Mouse (Mus musculus) ES-Bruce4 (cell line): ENCODE results near the gene Gm10447. TPM values are rescaled to one million over a fixed set of nuclear protein-coding genes. Genes with fewer than 3 reads are reported as not detected.

ENCODE experiments used
- H3K27ac ChIP-seq: 2 replicates; pipeline ENCODE4 v1.5.1; 2012; ENCODE audit warnings: low read length, inconsistent platforms; ENCODE audit not compliant: insufficient read depth
- H3K27me3 ChIP-seq: 2 replicates; pipeline ENCODE4 v1.6.1; 2012; ENCODE audit warnings: mild to moderate bottlenecking, low read length, inconsistent platforms; ENCODE audit not compliant: control insufficient read depth, poor library complexity, insufficient read depth, severe bottlenecking
- H3K36me3 ChIP-seq: 2 replicates; pipeline ENCODE4 v1.6.1; 2012; ENCODE audit warnings: inconsistent platforms, mild to moderate bottlenecking, low read length, moderate library complexity; ENCODE audit not compliant: control insufficient read depth, poor library complexity, insufficient read depth, severe bottlenecking
- H3K4me1 ChIP-seq: one replicate; pipeline ENCODE4 v1.8.1; 2011; ENCODE audit warnings: low read length; ENCODE audit not compliant: control insufficient read depth, insufficient read depth
- H3K4me3 ChIP-seq: 2 replicates; pipeline ENCODE4 v1.5.1; 2011; ENCODE audit warnings: low read depth, mild to moderate bottlenecking, low read length
- H3K9ac ChIP-seq: 2 replicates; pipeline ENCODE4 v1.6.1; 2012; ENCODE audit warnings: low read depth, mild to moderate bottlenecking, inconsistent platforms; ENCODE audit not compliant: poor library complexity, severe bottlenecking
- H3K9me3 ChIP-seq: replicated peaks from 2 replicates; pipeline ENCODE4 v1.6.1; 2012; ENCODE audit warnings: mild to moderate bottlenecking, low read length, inconsistent platforms; ENCODE audit not compliant: control insufficient read depth, poor library complexity, insufficient read depth, severe bottlenecking
- CTCF ChIP-seq: IDR thresholded peaks from one replicate; pipeline ENCODE4 v1.8.1; 2011; ENCODE audit warnings: low read depth, low read length
- EP300 ChIP-seq: IDR thresholded peaks from 2 replicates; pipeline ENCODE4 v1.6.1; 2011; ENCODE audit warnings: low read depth, low read length; ENCODE audit not compliant: insufficient read depth
- POLR2A ChIP-seq: IDR thresholded peaks from one replicate; pipeline ENCODE4 v1.8.1; 2011; ENCODE audit warnings: low read length; ENCODE audit not compliant: insufficient read depth
- polyA plus RNA-seq: library from polyadenylated mRNA; stranded (reverse); fragments of >200 nt; gene quantifications from 2 replicates; pipeline ENCODE4 v1.2.4, GENCODE M21; 2011; ENCODE audit warnings: low read depth; ENCODE audit not compliant: missing spikeins, insufficient read depth, insufficient read length

Gm10447 gene
- not detected in 2 replicates for polyA plus RNA-seq

DNA sequence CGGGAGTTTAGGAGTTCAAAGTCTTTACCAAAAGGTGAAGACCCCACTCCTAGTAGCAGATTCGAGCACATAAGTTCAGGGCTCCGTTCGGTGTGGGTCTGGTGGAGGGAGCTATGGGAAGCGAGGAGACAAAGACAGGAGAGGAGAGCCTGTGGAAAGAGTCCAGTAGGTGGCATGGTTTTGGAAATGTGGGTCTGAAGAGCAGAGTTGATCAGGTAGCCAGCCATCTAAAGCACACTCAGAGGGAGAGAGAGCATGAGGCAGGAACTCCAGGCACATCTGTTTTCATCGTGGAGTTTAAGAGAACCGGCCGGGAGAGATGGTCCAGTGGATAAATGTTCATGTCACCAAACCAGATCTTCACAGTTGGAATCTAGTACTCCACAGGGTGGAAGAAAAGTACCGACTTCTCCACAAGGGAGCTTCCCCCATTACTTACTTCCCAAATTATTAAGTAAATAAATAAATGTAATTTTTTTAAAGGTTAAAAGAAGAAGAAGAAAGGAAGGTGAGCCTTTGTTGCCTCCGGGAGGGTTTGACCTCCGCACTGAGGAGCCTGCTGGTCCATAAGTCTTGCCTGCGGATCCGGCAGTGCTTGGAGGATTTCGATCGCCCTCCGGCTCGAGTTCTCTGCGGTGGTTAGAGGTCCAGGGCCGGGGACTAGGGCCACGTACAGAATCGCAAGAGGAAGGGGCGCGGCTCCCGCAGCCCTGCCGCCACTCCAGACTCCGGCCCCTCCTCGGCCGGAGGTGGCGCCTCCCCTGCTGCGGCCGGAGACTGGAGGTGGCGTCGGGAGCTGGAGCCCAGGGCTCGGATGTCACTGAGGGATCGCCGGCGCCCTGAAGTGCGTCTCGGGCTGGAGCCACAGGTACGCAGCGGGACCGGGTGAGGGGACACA, at the start of gene Gm10447, which contains the start of gene Shroom1:
Gene Gm10447, minus strand, starts transcription at position 637 of the 898 bp plus-strand sequence.
Gene Shroom1, plus strand, starts transcription at position 732 of the 898 bp plus-strand sequence.
- peak within 1 kb of the TSS; percentile 41 for H3K9ac ChIP-seq
- no peak within 1 kb of the TSS for H3K27ac ChIP-seq
- H3K27me3 ChIP-seq, result no peaks in the 10 kb centered on the region

DNA sequence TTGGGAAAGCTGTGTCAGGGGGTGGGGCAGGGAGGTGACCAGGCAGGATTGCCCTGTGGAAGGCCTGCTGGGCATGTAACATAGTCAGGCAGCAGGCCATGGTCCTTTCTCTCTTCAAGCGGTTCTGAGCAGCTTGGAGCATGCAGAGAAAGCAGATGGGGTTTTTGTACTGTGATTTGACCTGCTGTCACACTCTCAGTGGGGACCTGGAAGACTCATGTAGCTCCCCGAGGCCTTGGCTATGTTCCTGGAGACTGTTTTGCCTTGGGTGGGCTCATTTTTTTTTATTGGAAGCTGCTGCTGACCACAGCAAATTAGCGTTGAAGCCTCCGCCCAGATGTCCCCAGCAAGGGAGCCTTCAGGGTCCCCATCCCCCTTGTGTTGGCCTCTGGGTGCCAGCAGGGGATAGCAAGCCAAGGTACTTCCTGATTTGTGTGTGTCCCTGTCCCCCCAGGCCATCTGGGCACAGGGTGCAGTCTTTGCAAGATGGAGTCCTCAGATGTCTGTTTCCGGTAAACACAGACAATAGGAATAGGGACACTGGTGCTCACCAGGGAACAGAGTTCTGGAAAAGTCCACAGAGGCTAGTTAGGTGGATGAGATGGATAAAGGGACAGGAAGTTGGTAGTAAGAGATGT, 48.2 kb upstream of the Gm10447 start:
- peaks cover 4% of the 10 kb centered on the region for H3K4me1 ChIP-seq
- H3K27me3 ChIP-seq, result no peaks in the 10 kb centered on the region
- H3K36me3 ChIP-seq, result no peaks in the 10 kb centered on the region
- H3K9ac ChIP-seq, result no peak overlapping the region
- no peak overlapping the region for H3K4me3 ChIP-seq
- TF ChIP-seq EP300, result no peak
- TF ChIP-seq POLR2A, result no peak
- TF ChIP-seq CTCF, result no peak
- no peak overlapping the region for H3K27ac ChIP-seq
- no peaks in the 10 kb centered on the region for H3K9me3 ChIP-seq

More for the DNA sequence above, at the start of gene Gm10447, which contains the start of gene Shroom1:
- Histone ChIP-seq H3K9me3 (no peaks in the 10 kb centered on the region), H3K4me3 (peak within 1 kb of the TSS; percentile 66), H3K4me1 (no peaks in the 10 kb centered on the region), H3K36me3 (no peaks in the 10 kb centered on the region)
- TF ChIP-seq POLR2A, result no peak
- TF ChIP-seq CTCF, result peak; percentile 11
- no peak for TF ChIP-seq EP300

DNA sequence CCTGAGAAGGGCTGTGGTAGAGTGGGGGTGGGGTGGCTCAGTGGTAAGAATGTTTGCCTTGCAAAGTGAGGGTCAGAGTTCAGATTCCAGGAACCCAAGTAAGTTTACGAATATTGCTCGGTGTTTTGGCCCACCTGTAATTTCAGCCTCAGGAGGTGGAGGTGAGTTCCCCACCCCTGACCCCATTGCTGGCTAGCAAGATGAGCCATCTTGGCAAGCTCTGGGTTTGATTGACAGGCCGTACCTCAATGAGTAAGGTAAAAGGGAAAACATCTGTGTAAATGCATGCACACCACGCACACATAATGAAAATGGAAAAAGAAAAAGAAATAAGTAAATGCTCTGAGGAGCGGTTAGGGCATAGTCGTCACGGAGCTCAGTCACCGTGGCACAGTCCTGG, 47.5 kb upstream of the Gm10447 start:
- no peaks in the 10 kb centered on the region for H3K36me3 ChIP-seq
- no peak for TF ChIP-seq CTCF
- TF ChIP-seq POLR2A, result no peak
- no peak for TF ChIP-seq EP300
- H3K27me3 ChIP-seq, result no peaks in the 10 kb centered on the region
- no peaks in the 10 kb centered on the region for H3K9me3 ChIP-seq
- H3K27ac ChIP-seq, result no peak overlapping the region
- no peak overlapping the region for H3K4me3 ChIP-seq
- no peak overlapping the region for H3K9ac ChIP-seq
- peaks cover 2% of the 10 kb centered on the region for H3K4me1 ChIP-seq

DNA sequence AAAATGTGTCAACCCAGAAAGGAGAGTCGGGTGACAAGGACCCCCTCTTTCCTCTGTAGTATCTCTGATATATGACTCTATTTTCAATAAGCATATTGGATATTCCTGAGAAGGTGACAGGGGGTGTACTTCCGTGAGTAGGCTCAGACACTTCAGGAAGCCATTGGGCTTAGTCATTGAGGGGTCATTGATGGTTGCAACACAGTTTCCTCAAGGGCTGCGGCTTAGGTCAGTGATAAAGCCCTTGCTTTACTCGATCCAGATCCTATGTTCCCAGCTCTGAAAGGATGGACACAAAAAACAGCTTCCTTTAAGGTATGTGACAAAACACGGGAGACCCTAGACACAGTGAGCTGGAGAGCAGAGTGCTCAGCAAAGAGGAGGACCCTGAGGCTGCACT, 46.8 kb upstream of the Gm10447 start:
- Histone ChIP-seq H3K9ac (no peak overlapping the region), H3K27ac (no peak overlapping the region), H3K9me3 (no peaks in the 10 kb centered on the region), H3K4me3 (no peak overlapping the region), H3K36me3 (no peaks in the 10 kb centered on the region), H3K4me1 (peaks cover 2% of the 10 kb centered on the region), H3K27me3 (no peaks in the 10 kb centered on the region)
- TF ChIP-seq CTCF (no peak), EP300 (no peak), POLR2A (no peak)

DNA sequence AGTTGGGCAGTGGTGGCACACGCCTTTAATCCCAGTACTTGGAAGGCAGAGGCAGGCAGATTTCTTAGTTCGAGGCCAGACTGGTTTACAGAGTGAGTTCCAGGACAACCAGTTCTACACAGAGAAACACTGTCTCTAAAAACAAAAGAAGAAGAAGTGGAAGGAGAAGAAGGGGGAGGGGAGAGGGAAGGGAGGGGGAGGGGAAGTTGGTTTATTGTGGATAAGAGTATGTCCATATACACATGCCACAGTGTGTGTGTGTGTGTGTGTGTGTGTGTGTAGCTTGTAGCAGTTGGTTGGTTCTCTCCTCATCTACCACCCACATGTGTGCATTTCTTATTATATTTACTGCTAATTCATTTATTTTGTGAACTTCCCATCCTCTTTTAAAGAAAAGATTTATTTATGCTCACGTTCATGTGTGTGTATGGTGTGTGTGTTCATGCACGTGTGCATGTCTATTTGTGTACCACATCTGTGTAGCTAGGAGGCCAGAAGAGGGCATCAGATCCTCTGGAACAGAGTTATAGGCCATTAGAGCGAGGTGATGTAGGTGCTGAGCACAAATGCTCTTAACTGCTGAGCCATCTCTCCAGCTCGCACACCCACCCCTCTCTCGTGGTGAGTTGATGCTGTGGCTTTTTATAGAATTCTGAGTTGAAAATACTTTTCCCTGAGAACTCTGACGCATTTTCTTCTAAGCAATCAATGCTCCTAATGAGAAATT, 45.3 kb upstream of the Gm10447 start:
- H3K9me3 ChIP-seq, result no peaks in the 10 kb centered on the region
- no peak for TF ChIP-seq POLR2A
- TF ChIP-seq CTCF, result no peak
- TF ChIP-seq EP300, result no peak
- H3K27me3 ChIP-seq, result no peaks in the 10 kb centered on the region

More for the DNA sequence above, 45.3 kb upstream of the Gm10447 start:
- Histone ChIP-seq H3K36me3 (no peaks in the 10 kb centered on the region), H3K4me3 (no peak overlapping the region), H3K27ac (no peak overlapping the region), H3K9ac (no peak overlapping the region), H3K4me1 (peaks cover 2% of the 10 kb centered on the region)
